Mouse (Mus musculus) liver, postnatal 0 days (tissue): ENCODE data around the gene Tacr1.

Experiments
- CTCF ChIP-seq: sonication (generic); IDR thresholded peaks from 2 replicates; pipeline ENCODE4 v1.5.1; 2016; ENCODE audit warnings: antibody characterized with exemption, low read depth
- EP300 ChIP-seq: IDR thresholded peaks from 2 replicates; pipeline ENCODE4 v1.6.1; 2016; ENCODE audit warnings: antibody characterized with exemption, low read depth, mild to moderate bottlenecking

DNA sequence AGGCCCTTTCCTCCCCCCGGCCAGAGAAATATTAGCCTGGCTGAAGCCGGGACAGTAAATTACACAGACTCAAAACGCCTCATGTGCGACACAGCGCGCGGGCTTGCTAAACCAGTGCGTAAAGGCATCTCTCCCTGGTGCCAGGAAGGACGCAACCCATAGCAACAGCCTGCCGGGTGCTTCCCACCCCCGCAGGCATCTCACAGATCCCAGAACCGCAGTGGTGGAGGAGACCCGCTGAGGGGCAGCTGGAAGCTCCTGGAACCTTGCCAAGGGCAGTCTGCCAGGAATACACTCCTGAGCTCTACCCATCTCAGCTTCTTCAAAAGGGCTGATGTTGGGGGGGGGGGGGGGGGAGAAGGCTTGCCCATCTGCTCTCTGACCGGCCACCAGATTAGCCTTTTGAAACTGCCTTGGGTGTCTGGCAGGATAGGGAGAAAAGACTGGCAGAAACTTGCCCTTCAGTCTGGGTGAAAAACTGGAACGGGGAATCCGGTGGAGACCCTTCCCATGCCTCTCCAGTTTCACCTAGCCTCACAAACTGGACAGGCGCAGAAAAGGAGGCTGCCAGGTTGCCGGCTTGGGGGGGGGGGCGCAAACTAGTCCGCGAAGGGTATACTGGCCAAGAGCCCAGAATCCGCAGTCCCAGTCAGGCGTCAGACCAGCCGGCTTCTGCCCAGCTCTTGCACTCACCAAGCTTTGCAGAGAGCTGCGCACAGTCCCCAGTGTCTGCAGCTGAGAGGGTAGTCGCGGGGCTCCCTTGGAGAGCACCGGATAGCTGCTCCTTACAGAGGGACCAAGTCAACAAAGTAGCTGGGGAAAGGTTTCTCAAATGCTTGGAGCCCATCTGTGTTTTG lies at the start of gene Tacr1:
- no peak for TF ChIP-seq CTCF
- TF ChIP-seq EP300: no peak
